Mouse (Mus musculus): Measurements from ENCODE around the gene Rarres2. TPM values are rescaled to one million over a fixed set of nuclear protein-coding genes. Genes with fewer than 3 reads are reported as not detected.
A peak's percentile ranks its signal among the peaks of the same experiment; 100 is the strongest.

Gene Rarres2
- polyA plus RNA-seq, 1 experiment from 2014 or later = 4.7 TPM

DNA sequence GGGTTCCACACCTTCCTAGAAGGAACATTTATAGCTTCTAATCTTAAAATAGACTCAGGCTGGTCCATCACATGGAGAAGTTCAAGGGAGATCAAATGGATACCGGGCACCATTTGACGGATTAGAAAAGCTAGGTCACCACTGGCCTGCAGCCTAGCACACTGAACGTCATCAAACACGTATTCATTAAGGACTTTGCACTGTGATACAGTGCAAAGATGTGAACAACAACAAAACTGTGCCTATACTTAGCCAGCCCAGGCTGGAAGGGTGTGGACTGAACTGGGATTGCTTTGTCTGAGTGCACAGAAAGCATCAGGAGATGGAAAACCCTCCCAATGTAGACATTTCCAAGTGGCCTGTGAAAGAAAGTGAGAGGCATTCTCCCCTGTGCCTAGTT, 18.8 kb downstream of the Rarres2 start:
- Histone ChIP-seq H3K9me3 (no peaks in the 10 kb centered on the region), H3K4me3 (peak overlapping the region; percentile 47; the same call in 1 of the 2 replicates), H3K27me3 (replicated peaks) (no peaks in the 10 kb centered on the region), H3K9ac (peak overlapping the region; percentile 76), H3K27ac (peak overlapping the region; percentile 92), H3K4me2 (replicated peaks) (peak overlapping the region; percentile 75), H3K36me3 (peaks cover 13% of the 10 kb centered on the region; the same call in 1 of the 2 replicates), H3K4me1 (peaks cover 17% of the 10 kb centered on the region)
- WGBS = 83% methylated on average over 4 of the region's 4 CpGs
- ATAC-seq (ENCODE audit: low FRiP score, low read depth) = peak; percentile 27; the same call in 1 of the 2 replicates

- Histone ChIP-seq H3K4me1 (peaks cover 17% of the 10 kb centered on the region), H3K9ac (no peak overlapping the region), H3K36me3 (peaks cover 11% of the 10 kb centered on the region; the same call in 1 of the 2 replicates), H3K4me3 (no peak overlapping the region), H3K27ac (no peak overlapping the region), H3K27me3 (replicated peaks) (no peaks in the 10 kb centered on the region), H3K9me3 (no peaks in the 10 kb centered on the region), H3K4me2 (replicated peaks) (no peak overlapping the region)
- no peak for ATAC-seq (ENCODE audit: low FRiP score, low read depth)
- WGBS = 53% methylated on average over 4 of the region's 4 CpGs
Measured at GRCm38 (mm10) chr6:48552918-48553317, 19.7 kb downstream of the Rarres2 start.

GRCm38 (mm10) chr6:48548314-48548713, 24.3 kb downstream of the Rarres2 start:
- Histone ChIP-seq H3K27me3 (replicated peaks) (no peaks in the 10 kb centered on the region), H3K4me2 (replicated peaks) (no peak overlapping the region), H3K9me3 (no peaks in the 10 kb centered on the region), H3K9ac (no peak overlapping the region), H3K4me3 (no peak overlapping the region), H3K36me3 (no peaks in the 10 kb centered on the region), H3K27ac (no peak overlapping the region), H3K4me1 (no peaks in the 10 kb centered on the region)
- WGBS = 89% methylated on average over 6 of the region's 6 CpGs
- no peak for ATAC-seq (ENCODE audit: low FRiP score, low read depth)

- H3K27me3 ChIP-seq (replicated peaks) = no peaks in the 10 kb centered on the region
- no peak overlapping the region for H3K4me2 ChIP-seq (replicated peaks)
- peaks cover 3% of the 10 kb centered on the region; the same call in 1 of the 2 replicates for H3K4me1 ChIP-seq
- 70% methylated on average over 4 of the region's 4 CpGs for WGBS
- H3K9me3 ChIP-seq = no peaks in the 10 kb centered on the region
- peaks cover 3% of the 10 kb centered on the region; the same call in 1 of the 2 replicates for H3K36me3 ChIP-seq
- no peak overlapping the region for H3K9ac ChIP-seq
- no peak for ATAC-seq (ENCODE audit: low FRiP score, low read depth)
- no peak overlapping the region for H3K4me3 ChIP-seq
- no peak overlapping the region for H3K27ac ChIP-seq
Measured at GRCm38 (mm10) chr6:48546858-48547257, 25.7 kb downstream of the Rarres2 start.

DNA sequence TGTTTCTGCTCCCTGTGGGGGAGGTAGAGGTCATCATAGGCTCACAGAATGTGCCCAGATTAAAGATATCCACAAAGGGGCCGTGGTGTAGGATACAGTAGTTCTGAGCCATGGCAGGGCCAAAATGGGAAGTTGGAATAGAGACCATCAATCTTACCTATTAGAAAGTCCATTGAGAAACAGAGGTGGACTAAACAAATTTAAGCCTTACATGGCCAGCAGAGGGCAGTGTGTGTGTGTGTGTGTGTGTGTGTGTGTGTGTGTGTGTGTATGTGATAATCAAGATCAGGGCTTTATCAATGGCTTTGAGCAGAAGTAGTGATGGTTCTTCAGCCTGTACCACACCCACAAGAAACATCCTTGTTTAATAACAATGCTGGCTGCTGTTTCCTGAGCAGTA, 26.3 kb downstream of the Rarres2 start:
- peaks cover 4% of the 10 kb centered on the region; the same call in 1 of the 2 replicates for H3K36me3 ChIP-seq
- H3K27me3 ChIP-seq (replicated peaks) = no peaks in the 10 kb centered on the region
- H3K9ac ChIP-seq = no peak overlapping the region
- peaks cover 4% of the 10 kb centered on the region; the same call in 1 of the 2 replicates for H3K4me1 ChIP-seq
- WGBS = 69% methylated on average over 1 of the region's 1 CpGs
- H3K27ac ChIP-seq = no peak overlapping the region
- H3K9me3 ChIP-seq = no peaks in the 10 kb centered on the region
- ATAC-seq (ENCODE audit: low FRiP score, low read depth) = 0 out of 2 replicates have a peak, but pooled peaks have one; percentile 13
- no peak overlapping the region for H3K4me2 ChIP-seq (replicated peaks)
- H3K4me3 ChIP-seq = no peak overlapping the region

DNA sequence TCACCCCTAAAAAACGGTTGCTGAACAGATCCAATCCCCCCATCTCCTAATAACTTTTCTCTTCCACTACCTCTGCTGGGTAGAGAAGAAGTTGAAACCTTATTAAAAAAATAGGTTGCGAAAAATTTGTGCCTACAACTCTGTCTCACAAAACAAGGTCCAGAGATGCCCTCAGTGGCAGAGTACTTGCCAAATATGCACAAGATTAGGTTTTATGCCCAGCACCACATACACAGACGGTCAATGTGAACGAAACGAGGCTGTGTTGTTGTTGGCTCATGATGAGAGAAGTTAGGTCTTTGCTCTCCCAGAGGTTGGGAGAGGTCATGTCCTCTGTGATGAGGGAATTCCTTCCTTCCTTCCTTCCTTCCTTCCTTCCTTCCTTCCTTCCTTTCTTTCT, 27.3 kb downstream of the Rarres2 start:
- 86% methylated on average over 5 of the region's 5 CpGs for WGBS
- Histone ChIP-seq H3K9me3 (no peaks in the 10 kb centered on the region), H3K9ac (no peak overlapping the region), H3K36me3 (peaks cover 10% of the 10 kb centered on the region; the same call in 1 of the 2 replicates), H3K4me2 (replicated peaks) (no peak overlapping the region), H3K27ac (no peak overlapping the region), H3K4me1 (peaks cover 4% of the 10 kb centered on the region; the same call in 1 of the 2 replicates), H3K4me3 (no peak overlapping the region), H3K27me3 (replicated peaks) (no peaks in the 10 kb centered on the region)
- ATAC-seq (ENCODE audit: low FRiP score, low read depth) = no peak

GRCm38 (mm10) chr6:48542631-48543030, 30.0 kb downstream of the Rarres2 start:
- H3K9ac ChIP-seq = no peak overlapping the region
- no peak overlapping the region for H3K4me2 ChIP-seq (replicated peaks)
- WGBS = 86% methylated on average over 3 of the region's 3 CpGs
- no peaks in the 10 kb centered on the region for H3K27me3 ChIP-seq (replicated peaks)
- H3K9me3 ChIP-seq = no peaks in the 10 kb centered on the region
- ATAC-seq (ENCODE audit: low FRiP score, low read depth) = no peak
- H3K27ac ChIP-seq = no peak overlapping the region
- H3K4me3 ChIP-seq = no peak overlapping the region
- peaks cover 10% of the 10 kb centered on the region; the same call in 1 of the 2 replicates for H3K36me3 ChIP-seq
- H3K4me1 ChIP-seq = peaks cover 19% of the 10 kb centered on the region

- 39% methylated on average over 7 of the region's 7 CpGs for WGBS
- H3K27me3 ChIP-seq (replicated peaks) = no peaks in the 10 kb centered on the region
- H3K9me3 ChIP-seq = no peaks in the 10 kb centered on the region
- no peak overlapping the region for H3K9ac ChIP-seq
- peaks cover 22% of the 10 kb centered on the region for H3K4me1 ChIP-seq
- peaks cover 10% of the 10 kb centered on the region; the same call in 1 of the 2 replicates for H3K36me3 ChIP-seq
- H3K27ac ChIP-seq = no peak overlapping the region
- H3K4me2 ChIP-seq (replicated peaks) = no peak overlapping the region
- no peak overlapping the region for H3K4me3 ChIP-seq
- no peak for ATAC-seq (ENCODE audit: low FRiP score, low read depth)
Measured at GRCm38 (mm10) chr6:48541560-48542450, 30.8 kb downstream of the Rarres2 start.

DNA sequence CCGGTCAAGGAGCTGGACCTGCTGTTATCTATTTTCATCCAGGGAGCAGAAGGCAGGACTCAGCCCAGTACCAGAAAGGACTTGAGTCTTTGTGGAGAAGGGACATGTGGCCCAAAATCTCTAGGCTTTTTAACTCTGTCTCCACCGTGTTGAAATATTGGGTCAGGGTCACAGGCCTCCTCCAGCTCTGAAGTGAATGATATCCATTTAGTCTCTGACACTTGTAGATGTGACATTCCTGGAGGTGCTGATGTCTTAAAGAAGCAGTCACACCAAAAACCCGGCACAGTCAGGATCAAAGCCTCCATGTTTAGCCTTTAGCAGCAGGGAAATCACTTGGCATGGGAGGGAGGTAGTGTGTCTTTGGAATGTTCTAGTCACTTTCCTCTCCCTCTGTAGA, 31.9 kb downstream of the Rarres2 start:
- no peaks in the 10 kb centered on the region for H3K9me3 ChIP-seq

GRCm38 (mm10) chr6:48539860-48540259, 32.7 kb downstream of the Rarres2 start:
- H3K27me3 ChIP-seq (replicated peaks) = no peaks in the 10 kb centered on the region
- peaks cover 10% of the 10 kb centered on the region; the same call in 1 of the 2 replicates for H3K36me3 ChIP-seq
- H3K27ac ChIP-seq = no peak overlapping the region
- H3K4me2 ChIP-seq (replicated peaks) = no peak overlapping the region
- peaks cover 26% of the 10 kb centered on the region for H3K4me1 ChIP-seq
- no peak for ATAC-seq (ENCODE audit: low FRiP score, low read depth)
- no peak overlapping the region for H3K9ac ChIP-seq
- no peak overlapping the region for H3K4me3 ChIP-seq
- no peaks in the 10 kb centered on the region for H3K9me3 ChIP-seq
- WGBS = 56% methylated on average over 5 of the region's 5 CpGs

More for the DNA sequence above, 31.9 kb downstream of the Rarres2 start:
- no peak overlapping the region for H3K4me2 ChIP-seq (replicated peaks)
- H3K27ac ChIP-seq = no peak overlapping the region
- H3K36me3 ChIP-seq = peaks cover 10% of the 10 kb centered on the region; the same call in 1 of the 2 replicates
- H3K9ac ChIP-seq = no peak overlapping the region
- ATAC-seq (ENCODE audit: low FRiP score, low read depth) = no peak
- H3K27me3 ChIP-seq (replicated peaks) = no peaks in the 10 kb centered on the region
- H3K4me3 ChIP-seq = no peak overlapping the region
- peaks cover 26% of the 10 kb centered on the region for H3K4me1 ChIP-seq
- WGBS = 66% methylated on average over 3 of the region's 3 CpGs

GRCm38 (mm10) chr6:48538841-48539737, 33.5 kb downstream of the Rarres2 start:
- Histone ChIP-seq H3K4me1 (peaks cover 26% of the 10 kb centered on the region), H3K27me3 (replicated peaks) (no peaks in the 10 kb centered on the region), H3K27ac (no peak overlapping the region), H3K4me2 (replicated peaks) (peak overlapping the region; percentile 90), H3K36me3 (peaks cover 10% of the 10 kb centered on the region; the same call in 1 of the 2 replicates), H3K4me3 (no peak overlapping the region), H3K9ac (peak overlapping the region; percentile 86; the same call in 1 of the 2 replicates), H3K9me3 (no peaks in the 10 kb centered on the region)
- WGBS = 70% methylated on average over 5 of the region's 5 CpGs
- no peak for ATAC-seq (ENCODE audit: low FRiP score, low read depth)
